ENCODE assay signal across 12 mouse cellular contexts in genomic region chr19:5323801-5324200, GRCm38 (mm10). TPM values are rescaled to one million over a fixed set of nuclear protein-coding genes. Genes with fewer than 3 reads are reported as not detected.
A peak's percentile ranks its signal among the peaks of the same experiment; 100 is the strongest.
DNase-seq lines count a peak whose midpoint lies in the region; ATAC-seq and TF ChIP-seq lines count a peak whose summit lies in the region.
"Had no signal": no experiment of that assay in that cellular context is flagged by ENCODE, and none has a peak within 500 bp of the region (broad histone marks: within the 10 kb centered on the region; RNA-seq: fewer than 3 reads in every experiment).

No protein-coding gene starts in this region.

- no peak overlapping the region for H3K9ac ChIP-seq in kidney, embryonic 14.5 days (ENCODE audit: low read depth, low read length)
- H3K9ac ChIP-seq in intestine, embryonic 15.5 days = no peak overlapping the region
- H3K9ac ChIP-seq: embryonic facial prominence, embryonic 13.5 days; hindbrain, embryonic 15.5 days had no signal

- TF ChIP-seq POLR2A in olfactory bulb, adult 2 months (IDR thresholded peaks at IDR 0.05; ENCODE audit: insufficient read depth, low read depth, low read length) = no peak

- no peaks in the 10 kb centered on the region for H3K9me3 ChIP-seq in kidney, embryonic 14.5 days (ENCODE audit: control insufficient read depth, low read length)
- no peaks in the 10 kb centered on the region for H3K9me3 ChIP-seq in intestine, embryonic 15.5 days
- H3K9me3 ChIP-seq: embryonic facial prominence, embryonic 13.5 days; hindbrain, embryonic 15.5 days had no signal

- no peaks in the 10 kb centered on the region for H3K36me3 ChIP-seq in kidney, embryonic 14.5 days (ENCODE audit: control insufficient read depth, insufficient read depth, low read length)
- H3K36me3 ChIP-seq in intestine, embryonic 15.5 days = no peaks in the 10 kb centered on the region
- H3K36me3 ChIP-seq: embryonic facial prominence, embryonic 13.5 days; hindbrain, embryonic 15.5 days had no signal

- intact Hi-C loops in gastrocnemius, postnatal 14 days (cut with DNase I; ENCODE audit: low total_unique reads) = no loop called here

- H3K4me3 ChIP-seq in kidney, embryonic 14.5 days (ENCODE audit: low read length) = no peak overlapping the region
- peak overlapping the region; percentile 3 for H3K4me3 ChIP-seq in olfactory bulb, adult 2 months (ENCODE audit: insufficient read depth, low read depth, low read length)
- H3K4me3 ChIP-seq in intestine, embryonic 15.5 days (replicated peaks) = no peak overlapping the region
- H3K4me3 ChIP-seq: embryonic facial prominence, embryonic 13.5 days; hindbrain, embryonic 15.5 days had no signal

- no peak overlapping the region for H3K27ac ChIP-seq in kidney, embryonic 14.5 days (ENCODE audit: low read depth, low read length)
- no peak overlapping the region for H3K27ac ChIP-seq in olfactory bulb, adult 2 months (ENCODE audit: insufficient read depth, low read depth, low read length)
- H3K27ac ChIP-seq in intestine, embryonic 15.5 days = no peak overlapping the region
- H3K27ac ChIP-seq: embryonic facial prominence, embryonic 13.5 days; hindbrain, embryonic 15.5 days had no signal

- peak; percentile 65 for DNase-seq in CD4-positive helper T cell, adult 2 months (ENCODE audit: low read depth, low spot score)
- DNase-seq in CD8-positive naive resting alpha-beta T cell, adult 2 months (ENCODE audit: low read depth in 2 of 2, low spot score in 2 of 2) = peak; percentile 16 to 39
- DNase-seq in gastrocnemius, postnatal 14 days = no peak
- DNase-seq: cerebellum, adult 11 months had no signal

- ATAC-seq in kidney, embryonic 14.5 days (ENCODE audit: low FRiP score, low TSS enrichment) = 0 out of 2 replicates have a peak, but pooled peaks have one; percentile 46
- no peak for ATAC-seq in erythroid progenitor cell, adult 5-6 weeks (replicated peaks; ENCODE audit: low FRiP score, poor library complexity, severe bottlenecking)
- ATAC-seq in intestine, embryonic 15.5 days = no peak

- no peaks in the 10 kb centered on the region for H3K4me1 ChIP-seq in kidney, embryonic 14.5 days (ENCODE audit: control insufficient read depth, insufficient read depth, low read length)
- peaks cover 5% of the 10 kb centered on the region; the same call in 1 of the 2 replicates for H3K4me1 ChIP-seq in olfactory bulb, adult 2 months (ENCODE audit: control insufficient read depth, insufficient read depth, low read length)
- H3K4me1 ChIP-seq in intestine, embryonic 15.5 days (replicated peaks) = no peaks in the 10 kb centered on the region
- H3K4me1 ChIP-seq: embryonic facial prominence, embryonic 13.5 days; hindbrain, embryonic 15.5 days had no signal

- no peak for TF ChIP-seq CTCF in olfactory bulb, adult 2 months (IDR thresholded peaks at IDR 0.05; ENCODE audit: insufficient read depth, low read depth, low read length)

- H3K27me3 ChIP-seq in kidney, embryonic 14.5 days (ENCODE audit: control insufficient read depth, insufficient read depth, low read length) = no peaks in the 10 kb centered on the region
- H3K27me3 ChIP-seq in intestine, embryonic 15.5 days (replicated peaks) = no peaks in the 10 kb centered on the region
- H3K27me3 ChIP-seq: embryonic facial prominence, embryonic 13.5 days; hindbrain, embryonic 15.5 days had no signal

- 37% methylated on average over 17 of the region's 17 CpGs for WGBS in kidney, embryonic 14.5 days
- 43% methylated on average over 17 of the region's 17 CpGs for WGBS in olfactory bulb, adult 2 months
- 48% methylated on average over 17 of the region's 17 CpGs for WGBS in intestine, embryonic 15.5 days

- peak overlapping the region; percentile 21; the same call in 1 of the 2 replicates for H3K4me2 ChIP-seq in kidney, embryonic 14.5 days (replicated peaks; ENCODE audit: low read depth, low read length)
- H3K4me2 ChIP-seq in intestine, embryonic 15.5 days (replicated peaks) = no peak overlapping the region; the same call in 1 of the 2 replicates
- H3K4me2 ChIP-seq: embryonic facial prominence, embryonic 13.5 days; hindbrain, embryonic 15.5 days had no signal

RNA-seq across cellular contexts. Expression of gene Catsper1, which starts 11.7 kb away (rescaled TPM):
- polyA plus RNA-seq in kidney, embryonic 14.5 days (2014; fragmentation: Nextera tagmentation; extraction: Ambion mirVana) = not detected in 2 replicates
- not detected in 2 replicates for polyA plus RNA-seq in olfactory bulb, adult 2 months (2012; ENCODE audit: insufficient read depth, insufficient read length, low replicate concordance, missing spikeins)
- total RNA-seq in erythroid progenitor cell, adult 5-6 weeks (2015; ENCODE audit: low replicate concordance) = not detected in 2 replicates
- total RNA-seq in erythroid progenitor cell, adult 5-6 weeks (2017; ENCODE audit: low replicate concordance) = not detected in 2 replicates
- polyA plus RNA-seq in intestine, embryonic 15.5 days (2015; fragmentation: Nextera tagmentation; extraction: Ambion mirVana) = not detected in 2 replicates
- not detected for total RNA-seq in gastrocnemius, postnatal 14 days (2021)
- total RNA-seq: granulocyte monocyte progenitor cell, adult 5-6 weeks; left cerebral cortex, postnatal 14 days had no signal
- polyA plus RNA-seq: embryonic facial prominence, embryonic 13.5 days; hindbrain, embryonic 15.5 days had no signal

RNA-seq across cellular contexts. Expression of gene Cst6, which starts 25.6 kb away (rescaled TPM):
- polyA plus RNA-seq in kidney, embryonic 14.5 days (2014; fragmentation: Nextera tagmentation; extraction: Ambion mirVana) = 1.3 TPM in 1 of 2 replicates, not detected in the other
- polyA plus RNA-seq in olfactory bulb, adult 2 months (2012; ENCODE audit: insufficient read depth, insufficient read length, low replicate concordance, missing spikeins) = not detected in 2 replicates
- total RNA-seq in erythroid progenitor cell, adult 5-6 weeks (2015; ENCODE audit: low replicate concordance) = 0.42 TPM in 1 of 2 replicates, not detected in the other
- not detected in 2 replicates for total RNA-seq in erythroid progenitor cell, adult 5-6 weeks (2017; ENCODE audit: low replicate concordance)
- polyA plus RNA-seq in intestine, embryonic 15.5 days (2015; fragmentation: Nextera tagmentation; extraction: Ambion mirVana) = 15.9 and 19.8 TPM in 2 replicates
- 1 to 10 TPM; 7.1 to 7.4 TPM for total RNA-seq in gastrocnemius, postnatal 14 days (2021)
- total RNA-seq: granulocyte monocyte progenitor cell, adult 5-6 weeks had no signal

RNA-seq across cellular contexts. Expression of gene Gal3st3, which starts 25.7 kb away (rescaled TPM):
- 2.9 and 4.4 TPM in 2 replicates for polyA plus RNA-seq in kidney, embryonic 14.5 days (2014; fragmentation: Nextera tagmentation; extraction: Ambion mirVana)
- not detected in 2 replicates for polyA plus RNA-seq in olfactory bulb, adult 2 months (2012; ENCODE audit: insufficient read depth, insufficient read length, low replicate concordance, missing spikeins)
- total RNA-seq in erythroid progenitor cell, adult 5-6 weeks (2015; ENCODE audit: low replicate concordance) = not detected in 2 replicates
- not detected in 2 replicates for total RNA-seq in erythroid progenitor cell, adult 5-6 weeks (2017; ENCODE audit: low replicate concordance)
- 2.1 and 2.4 TPM in 2 replicates for polyA plus RNA-seq in intestine, embryonic 15.5 days (2015; fragmentation: Nextera tagmentation; extraction: Ambion mirVana)
- under 1 TPM in 1 of 2 experiments, not detected in 1; 0.16 TPM for total RNA-seq in gastrocnemius, postnatal 14 days (2021)
- total RNA-seq: granulocyte monocyte progenitor cell, adult 5-6 weeks had no signal

RNA-seq across cellular contexts. Expression of gene Sf3b2, which starts 28.5 kb away (rescaled TPM):
- 293 and 384 TPM in 2 replicates for polyA plus RNA-seq in kidney, embryonic 14.5 days (2014; fragmentation: Nextera tagmentation; extraction: Ambion mirVana)
- polyA plus RNA-seq in olfactory bulb, adult 2 months (2012; ENCODE audit: insufficient read depth, insufficient read length, low replicate concordance, missing spikeins) = not detected in 2 replicates
- total RNA-seq in erythroid progenitor cell, adult 5-6 weeks (2015; ENCODE audit: low replicate concordance) = 82.5 and 114 TPM in 2 replicates
- total RNA-seq in erythroid progenitor cell, adult 5-6 weeks (2017; ENCODE audit: low replicate concordance) = 107 and 146 TPM in 2 replicates
- 282 and 289 TPM in 2 replicates for polyA plus RNA-seq in intestine, embryonic 15.5 days (2015; fragmentation: Nextera tagmentation; extraction: Ambion mirVana)
- total RNA-seq in gastrocnemius, postnatal 14 days (2021) = 10 to 100 TPM; 72.1 to 72.6 TPM

RNA-seq across cellular contexts. Expression of gene Eif1ad, which starts 42.7 kb away (rescaled TPM):
- polyA plus RNA-seq in kidney, embryonic 14.5 days (2014; fragmentation: Nextera tagmentation; extraction: Ambion mirVana) = 49.9 and 57.1 TPM in 2 replicates
- polyA plus RNA-seq in olfactory bulb, adult 2 months (2012; ENCODE audit: insufficient read depth, insufficient read length, low replicate concordance, missing spikeins) = not detected in 2 replicates
- 26.0 and 27.0 TPM in 2 replicates for total RNA-seq in erythroid progenitor cell, adult 5-6 weeks (2015; ENCODE audit: low replicate concordance)
- total RNA-seq in erythroid progenitor cell, adult 5-6 weeks (2017; ENCODE audit: low replicate concordance) = 33.9 and 45.0 TPM in 2 replicates
- polyA plus RNA-seq in intestine, embryonic 15.5 days (2015; fragmentation: Nextera tagmentation; extraction: Ambion mirVana) = 53.9 and 58.2 TPM in 2 replicates
- 10 to 100 TPM; 11.4 to 13.1 TPM for total RNA-seq in gastrocnemius, postnatal 14 days (2021)
